Mouse (Mus musculus): ENCODE measurements at regions not wholly inside any gene's neighbourhood (a gene's known extent, or its start where the extent isn't known, plus 50 kb on each side); places are given as distances from the start of the nearest gene placed in this dataset.

DNA sequence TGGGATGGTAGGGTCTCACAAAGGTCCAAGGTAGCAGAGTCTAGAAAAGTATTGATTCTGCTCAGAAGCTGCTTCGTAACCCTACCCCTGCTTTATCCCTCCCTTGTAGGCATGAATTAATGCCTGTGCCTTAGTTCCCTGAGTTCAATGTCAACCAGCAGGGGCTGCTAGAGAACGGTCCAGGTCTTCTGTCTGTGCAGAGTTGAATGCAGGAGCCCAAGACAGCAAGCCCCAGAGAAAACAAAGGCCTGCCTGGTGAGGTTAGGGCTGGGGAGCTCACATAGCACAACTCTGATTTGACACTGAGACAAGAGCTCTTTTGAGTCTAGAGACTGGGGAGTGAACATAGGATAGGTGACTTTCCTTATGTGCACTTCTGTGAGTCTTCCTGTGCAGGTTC, 56.6 kb downstream of the Olig3 start:
- no peak for DNase-seq (ENCODE audit: low spot score in 2 of 2)
- intact Hi-C loops (cut with DNase I): no loop called here

DNA sequence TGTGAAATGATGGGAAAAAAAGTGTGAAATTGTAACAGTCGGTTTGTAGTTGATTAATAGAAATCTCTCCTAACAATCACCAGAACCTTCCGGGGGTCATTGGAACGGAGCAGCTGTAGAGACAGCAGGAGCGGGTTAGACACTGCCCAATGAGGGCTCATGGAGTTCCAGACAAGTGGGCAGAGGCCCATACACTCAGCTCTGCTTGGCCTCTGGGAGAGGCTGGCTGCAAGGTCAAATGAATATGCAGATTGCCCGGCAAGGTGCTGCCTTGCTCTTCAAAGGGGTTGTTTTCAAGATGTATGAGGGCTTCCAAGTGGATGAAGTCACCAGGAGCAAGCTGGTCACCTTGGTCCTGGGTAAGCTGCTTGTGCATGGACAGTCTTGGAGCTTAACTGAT, 57.6 kb downstream of the Olig3 start:
- intact Hi-C loops (cut with DNase I): no loop called here
- DNase-seq (ENCODE audit: low spot score in 2 of 2): no peak

DNA sequence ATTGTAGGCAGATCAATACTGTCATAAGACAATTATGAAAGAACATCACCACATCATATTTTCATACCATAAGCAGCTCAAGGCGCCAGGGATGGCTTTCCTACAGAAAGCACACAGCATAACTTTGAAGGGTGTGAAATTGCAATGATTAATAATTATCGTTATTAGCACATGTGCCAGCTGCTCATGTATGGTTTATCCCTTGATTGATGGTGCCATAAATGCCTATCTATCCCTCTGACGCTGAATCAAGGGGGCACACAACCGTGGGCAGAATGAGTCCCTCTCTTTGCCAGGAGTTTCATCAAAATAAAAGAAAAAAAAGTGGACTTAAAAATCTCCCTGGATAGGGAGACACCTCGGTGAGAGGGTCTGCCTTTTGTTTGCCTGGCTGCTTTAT, 58.5 kb downstream of the Olig3 start:
- no peak for DNase-seq (ENCODE audit: low spot score in 2 of 2)
- intact Hi-C loops (cut with DNase I): no loop called here

DNA sequence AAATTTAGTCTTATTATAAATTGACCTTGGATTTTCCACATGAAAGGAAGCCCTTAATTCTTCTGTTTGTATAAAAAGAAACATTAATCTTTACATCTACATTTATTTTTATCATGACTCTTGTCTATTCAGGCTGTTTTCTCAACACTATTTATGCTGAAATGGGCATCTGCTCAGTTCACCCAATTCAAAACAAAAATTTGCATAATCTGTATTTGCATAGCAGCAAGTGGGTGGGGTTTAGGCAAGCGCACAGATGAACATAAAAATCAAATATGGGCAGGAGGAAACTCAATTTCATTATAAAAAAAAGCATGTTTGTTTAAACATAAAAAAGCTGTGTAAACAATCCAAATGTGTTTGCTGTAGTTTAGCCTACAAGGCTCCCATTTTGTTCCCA, 67.7 kb downstream of the Olig3 start:
- DNase-seq (ENCODE audit: low spot score in 2 of 2): no peak
- intact Hi-C loops (cut with DNase I): no loop called here

DNA sequence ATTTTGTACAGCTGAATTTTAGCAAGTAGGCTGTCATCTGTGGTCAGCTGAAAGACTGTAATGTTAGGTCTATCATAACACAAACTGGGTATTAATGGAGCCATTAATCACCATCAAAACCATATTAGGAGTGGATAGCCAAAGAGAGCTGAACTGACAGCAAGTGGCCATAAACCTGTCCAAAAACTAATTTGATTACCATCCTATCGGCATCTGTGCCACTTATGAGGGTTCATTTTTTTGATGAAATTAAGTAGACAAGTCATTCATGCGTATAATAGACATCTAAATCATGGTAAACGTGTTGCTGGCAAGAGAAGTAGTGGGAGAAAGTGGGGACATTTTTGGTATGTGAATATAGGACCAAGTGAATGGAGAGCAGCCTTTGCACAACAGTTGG, 68.6 kb downstream of the Olig3 start:
- no peak for DNase-seq (ENCODE audit: low spot score in 2 of 2)
- intact Hi-C loops (cut with DNase I): no loop called here

DNA sequence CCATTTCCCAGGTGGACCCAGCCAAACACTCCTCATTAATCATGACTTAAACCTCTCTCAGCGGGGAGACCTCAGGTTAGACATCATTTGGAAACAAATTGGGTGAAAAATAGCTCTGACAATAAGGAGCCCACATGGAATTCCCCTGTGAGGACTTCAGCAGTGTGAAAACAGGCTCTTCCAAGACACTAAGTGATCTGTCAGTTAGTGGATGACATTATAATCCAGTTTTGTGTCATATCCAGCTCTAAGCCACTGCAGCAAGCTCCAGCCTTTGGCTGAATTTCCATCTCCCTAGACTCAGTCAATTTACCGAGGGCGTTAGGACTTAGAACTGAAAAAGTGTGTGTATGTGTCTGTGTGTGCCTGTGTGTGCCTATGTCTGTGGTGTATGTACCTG, 70.5 kb downstream of the Olig3 start:
- no peak for DNase-seq (ENCODE audit: low spot score in 2 of 2)
- intact Hi-C loops (cut with DNase I): no loop called here

DNA sequence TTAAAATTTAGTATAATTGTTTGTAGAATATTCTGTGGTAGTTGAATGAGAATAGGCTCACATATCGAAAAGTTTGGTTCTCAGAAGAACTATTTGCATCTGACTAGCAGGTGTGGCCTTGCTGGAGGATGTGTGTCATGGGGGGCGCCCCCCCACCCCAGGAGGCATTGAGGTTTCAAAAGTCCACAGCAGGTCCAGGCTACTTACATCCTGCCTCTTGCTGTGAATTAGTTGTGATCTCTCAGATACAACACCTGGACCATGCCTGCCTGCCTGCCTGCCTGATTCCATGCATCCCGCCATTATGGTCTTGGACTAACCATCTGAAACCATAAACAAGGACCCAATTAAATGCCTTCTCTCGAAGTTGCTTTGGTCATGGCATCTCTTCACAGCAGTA, 76.2 kb downstream of the Olig3 start:
- no peak for DNase-seq (ENCODE audit: low spot score in 2 of 2)
- intact Hi-C loops (cut with DNase I): no loop called here

DNA sequence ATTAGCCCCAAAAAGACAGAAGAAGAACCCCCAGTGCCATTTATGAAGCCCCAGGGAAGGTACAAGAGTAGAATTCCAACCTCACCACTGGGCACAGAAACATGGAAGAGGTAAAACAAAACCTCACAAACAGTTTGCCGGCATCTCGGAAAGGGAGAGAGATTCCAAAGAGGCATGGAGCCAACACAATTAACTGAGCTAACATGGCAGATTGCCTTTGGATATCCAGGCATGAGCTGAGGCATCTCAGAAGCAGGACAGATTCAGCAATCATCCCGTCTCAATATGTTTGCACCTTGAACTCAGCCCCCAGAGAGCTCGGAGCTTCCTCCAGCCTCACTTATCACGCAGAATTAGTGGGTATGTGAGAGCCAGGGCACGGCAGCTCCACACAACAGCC, 78.3 kb downstream of the Olig3 start:
- intact Hi-C loops (cut with DNase I): no loop called here
- DNase-seq (ENCODE audit: low spot score in 2 of 2): no peak

DNA sequence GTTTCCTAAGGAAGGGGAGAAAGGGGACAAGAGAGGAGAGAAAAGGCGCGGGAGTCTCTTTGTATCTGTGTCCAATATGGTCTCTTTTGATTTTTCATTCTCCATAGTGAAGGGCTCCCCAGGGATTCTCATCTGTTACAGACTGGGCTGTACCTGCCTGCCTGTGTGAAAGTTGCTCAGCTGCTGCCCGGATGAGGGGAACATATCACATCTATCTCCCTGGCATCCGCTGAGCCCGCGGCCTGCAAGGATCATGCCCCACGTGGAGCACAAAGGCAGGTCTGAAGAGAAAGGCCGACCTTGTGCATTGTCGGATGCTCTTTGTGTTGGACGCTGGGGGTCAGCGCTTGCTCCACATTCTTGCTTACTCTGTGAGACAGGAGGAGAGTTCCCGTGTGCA, 85.5 kb downstream of the Olig3 start:
- no peak for DNase-seq (ENCODE audit: low spot score in 2 of 2)
- intact Hi-C loops (cut with DNase I): no loop called here

DNA sequence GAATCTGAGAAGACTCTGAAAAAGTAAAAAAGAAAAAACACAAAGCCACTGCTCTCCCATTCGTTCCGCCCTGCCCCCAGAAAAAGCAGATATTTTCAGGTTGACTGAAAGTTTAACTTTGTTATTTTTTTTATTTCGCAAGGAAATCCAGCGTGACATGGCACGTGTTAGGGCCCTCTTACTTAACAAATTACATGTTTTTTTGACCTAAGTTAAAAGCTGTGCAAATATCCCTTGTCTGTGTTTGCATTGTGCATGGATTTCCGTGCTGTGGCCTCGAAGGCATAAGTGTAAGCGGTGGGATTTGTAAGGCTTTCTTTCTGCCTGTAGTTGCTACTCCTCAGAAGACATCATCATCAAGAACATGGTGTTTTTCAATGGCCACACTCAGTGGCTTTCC, 87.2 kb downstream of the Olig3 start:
- intact Hi-C loops (cut with DNase I): no loop called here
- no peak for DNase-seq (ENCODE audit: low spot score in 2 of 2)

DNA sequence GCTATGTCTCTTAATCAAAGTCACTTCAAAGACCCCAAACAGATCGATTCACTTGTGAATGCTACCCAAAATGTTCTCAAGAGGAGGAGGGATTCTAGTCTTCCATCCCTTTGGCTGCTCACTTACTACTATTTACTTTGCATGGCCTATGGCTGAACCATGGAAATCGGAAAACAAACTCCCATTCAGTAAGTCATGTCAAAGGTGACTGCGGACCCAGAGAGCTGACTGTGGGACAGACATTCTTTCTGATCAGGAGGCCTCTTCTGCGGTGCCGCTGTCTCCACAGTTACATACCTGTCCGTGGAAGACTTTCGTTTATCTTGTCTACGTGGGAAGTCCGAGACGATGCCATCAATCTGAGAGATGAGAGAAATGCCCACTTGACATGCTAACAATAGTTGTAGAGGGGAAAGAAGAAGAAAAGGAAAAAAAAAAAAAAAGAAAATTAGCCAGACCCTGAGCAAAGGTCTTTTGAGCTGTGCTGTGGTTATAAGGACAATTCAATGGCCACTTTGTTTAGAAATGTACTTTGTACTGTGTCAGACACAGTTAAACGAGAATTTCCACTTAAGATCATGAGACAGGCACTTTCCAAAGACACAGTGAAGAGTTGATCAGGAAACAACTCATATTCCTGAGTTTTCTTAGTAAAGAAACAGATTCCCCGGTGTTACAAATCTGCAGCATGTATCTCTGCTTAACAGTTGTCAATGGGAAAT, 92.7 kb downstream of the Olig3 start:
- intact Hi-C loops (cut with DNase I): no loop called here
- no peak for DNase-seq (ENCODE audit: low spot score in 2 of 2)

DNA sequence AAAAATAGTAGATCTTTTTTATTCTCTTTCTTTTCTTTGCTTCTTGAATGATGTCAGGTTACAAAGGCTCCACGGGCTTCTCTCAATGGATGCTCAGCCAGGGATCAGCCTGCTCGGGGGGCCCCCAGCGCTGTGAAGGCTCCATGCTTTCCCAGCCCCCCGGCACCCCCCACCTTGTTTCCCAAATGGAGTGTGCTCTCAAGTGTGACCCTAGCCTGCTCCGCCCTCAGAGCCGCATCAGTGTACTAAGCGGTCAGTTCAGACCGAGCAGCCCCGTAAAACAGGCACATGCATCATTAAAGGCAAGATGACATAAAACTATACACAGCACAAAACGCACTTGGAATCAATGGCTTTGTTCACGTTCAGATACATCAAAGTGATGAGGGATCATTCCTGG, 102.7 kb downstream of the Olig3 start:
- no peak for DNase-seq (ENCODE audit: low spot score in 2 of 2)
- intact Hi-C loops (cut with DNase I): no loop called here

DNA sequence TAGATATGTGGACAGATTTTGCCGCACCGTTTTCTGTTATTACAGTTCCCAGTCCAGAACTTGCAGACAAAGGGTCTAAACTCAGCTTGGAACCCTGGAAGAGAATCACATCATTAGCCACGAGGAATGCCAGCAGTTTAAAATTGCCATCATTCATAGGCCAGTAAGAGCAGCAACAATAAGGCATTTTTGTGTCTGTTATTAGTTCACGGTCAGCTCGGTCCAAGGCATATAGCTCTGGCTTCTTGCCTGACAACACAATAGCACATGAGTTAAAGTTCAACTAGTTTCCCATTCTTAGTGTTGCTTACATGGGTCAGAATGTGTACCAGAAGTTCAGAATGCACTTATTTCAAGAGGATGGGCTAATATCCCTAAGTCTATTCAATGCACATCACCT, 103.4 kb downstream of the Olig3 start:
- DNase-seq (ENCODE audit: low spot score in 2 of 2): no peak
- intact Hi-C loops (cut with DNase I): no loop called here

DNA sequence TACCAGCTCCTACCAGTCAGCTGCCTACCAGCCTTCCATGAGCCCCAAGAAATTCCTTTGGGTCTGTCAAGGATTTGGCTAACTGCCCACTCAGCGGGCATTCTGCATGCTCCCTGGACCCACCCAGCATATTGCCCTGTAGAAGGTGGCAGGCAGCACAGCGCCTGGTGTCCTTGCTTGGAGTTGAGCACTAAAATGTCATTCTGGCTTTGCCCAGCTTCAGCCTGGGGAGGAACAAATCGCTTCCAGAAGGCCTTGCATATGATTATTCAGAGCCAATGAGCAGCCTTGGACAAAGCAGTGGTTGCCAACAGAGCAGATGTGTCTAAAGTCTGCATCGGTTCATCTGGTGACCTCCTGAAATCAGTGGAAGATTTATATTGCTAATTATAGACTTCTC, 103.8 kb downstream of the Olig3 start:
- intact Hi-C loops (cut with DNase I): no loop called here
- no peak for DNase-seq (ENCODE audit: low spot score in 2 of 2)

DNA sequence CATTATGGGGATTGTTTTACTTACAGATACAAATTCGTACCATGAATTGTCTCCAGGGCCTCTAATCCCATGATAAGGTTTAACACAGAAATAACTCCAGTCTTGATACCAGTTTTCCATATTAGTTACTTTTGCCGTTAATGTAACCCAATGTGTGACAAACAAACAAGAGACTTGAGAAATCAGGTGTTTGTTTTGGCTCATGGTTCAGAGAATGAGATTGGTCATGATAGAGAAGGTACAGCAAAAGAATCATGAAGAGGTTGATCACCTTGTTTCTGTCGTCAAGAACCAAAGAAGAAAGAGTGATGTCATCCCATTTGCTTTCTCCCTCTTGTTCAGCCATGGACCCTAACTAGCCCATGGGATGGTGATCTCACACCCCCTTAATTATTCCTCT, 107.5 kb downstream of the Olig3 start:
- DNase-seq (ENCODE audit: low spot score in 2 of 2): no peak
- intact Hi-C loops (cut with DNase I): no loop called here

DNA sequence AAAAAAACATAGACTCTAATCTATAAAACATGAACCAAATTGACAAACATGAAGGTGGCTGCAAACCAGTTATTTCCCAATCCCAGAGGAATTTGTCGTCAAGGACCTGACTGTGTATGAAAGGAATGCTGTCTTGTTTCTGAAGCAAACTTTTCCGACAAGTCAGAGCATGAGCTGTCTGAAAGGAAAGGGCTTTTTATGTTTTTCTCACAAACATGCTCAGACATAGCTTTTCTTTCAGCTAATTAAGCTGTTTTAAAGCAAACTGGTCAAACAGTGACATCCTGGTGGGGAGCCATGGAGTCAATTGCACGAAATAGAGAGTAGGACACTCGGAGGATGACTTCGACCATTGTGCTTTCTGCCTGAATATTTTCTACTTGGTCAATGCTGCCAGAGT, 108.2 kb downstream of the Olig3 start:
- intact Hi-C loops (cut with DNase I): no loop called here
- no peak for DNase-seq (ENCODE audit: low spot score in 2 of 2)

DNA sequence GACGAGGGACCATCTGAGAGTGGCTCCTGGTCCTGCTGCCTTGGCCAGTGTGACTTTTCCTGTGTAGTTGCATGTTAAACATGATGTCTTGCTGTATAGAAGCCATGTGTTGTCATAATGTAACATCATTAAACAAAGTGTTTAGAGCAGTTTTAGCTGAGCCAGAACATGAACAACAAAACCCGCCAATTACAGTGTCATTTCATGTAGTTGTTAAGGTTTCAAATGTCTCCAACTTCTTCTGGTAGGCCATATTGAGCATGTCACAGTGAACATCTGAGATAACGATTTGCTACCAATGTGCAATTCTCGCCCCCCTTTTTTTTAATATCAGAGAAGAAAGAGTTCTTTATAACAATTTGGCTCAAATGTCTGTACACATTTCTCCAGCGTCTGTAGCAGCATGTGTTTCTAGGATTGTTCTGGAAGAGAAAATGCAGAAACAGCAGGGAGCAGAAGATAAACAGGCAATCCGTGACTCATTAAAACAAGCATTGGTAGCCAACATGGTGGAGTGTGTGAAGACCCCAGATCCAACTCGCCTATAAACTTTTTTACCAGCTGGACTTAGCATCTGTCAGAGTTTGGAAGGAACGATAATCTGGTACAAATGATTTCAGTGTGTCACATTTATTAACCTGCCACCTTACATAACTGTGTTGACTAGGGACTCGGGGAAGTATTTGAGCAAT, 115.2 kb downstream of the Olig3 start:
- intact Hi-C loops (cut with DNase I): no loop called here
- no peak for DNase-seq (ENCODE audit: low spot score in 2 of 2)

DNA sequence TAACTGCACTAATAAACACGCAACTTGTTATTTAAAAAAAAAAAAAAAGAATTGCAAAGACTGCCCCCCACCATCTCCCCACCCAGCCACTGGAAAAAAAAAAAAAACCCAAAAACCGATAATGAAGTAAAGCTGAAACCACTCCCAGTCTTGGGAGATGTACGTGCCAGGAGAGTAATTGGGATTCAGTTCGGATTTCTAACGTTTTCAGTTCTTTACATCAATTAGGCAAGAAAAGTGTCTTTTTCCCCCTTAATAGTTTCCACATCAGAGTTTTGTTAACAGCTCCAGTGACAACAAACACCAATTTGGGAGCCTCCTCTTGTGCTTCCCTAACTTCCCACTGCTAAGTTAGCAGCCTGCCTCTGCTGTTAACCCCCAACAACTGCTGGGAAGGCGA, 115.7 kb downstream of the Olig3 start:
- intact Hi-C loops (cut with DNase I): no loop called here
- DNase-seq (ENCODE audit: low spot score in 2 of 2): no peak

DNA sequence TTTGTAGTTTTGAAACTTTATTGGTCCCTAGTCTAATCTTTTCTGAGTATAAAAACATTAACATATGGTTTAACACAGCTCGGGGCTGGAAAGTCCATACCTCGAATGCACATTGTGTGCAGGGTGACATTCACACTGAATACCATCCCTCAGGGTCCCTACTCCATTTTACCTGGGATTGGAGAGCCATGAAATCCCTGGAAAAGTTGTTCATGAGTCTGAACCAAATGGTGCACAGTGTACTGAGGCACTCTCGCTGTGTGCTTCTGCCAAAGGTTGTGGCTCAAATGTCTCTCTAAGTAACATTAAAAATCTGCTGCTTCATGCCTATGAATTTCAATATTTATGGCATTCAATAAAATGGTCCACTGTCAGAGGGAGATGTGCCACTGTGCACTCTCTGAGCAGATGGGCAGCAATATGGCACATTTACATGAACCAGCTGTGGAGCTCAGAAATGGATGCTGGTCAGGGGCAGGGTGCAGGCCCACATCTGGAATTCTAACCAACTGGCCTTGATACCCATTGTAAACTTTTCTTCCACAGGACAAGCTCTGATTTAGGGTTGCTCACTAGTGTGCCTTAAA, 116.7 kb downstream of the Olig3 start:
- no peak for DNase-seq (ENCODE audit: low spot score in 2 of 2)
- intact Hi-C loops (cut with DNase I): no loop called here

DNA sequence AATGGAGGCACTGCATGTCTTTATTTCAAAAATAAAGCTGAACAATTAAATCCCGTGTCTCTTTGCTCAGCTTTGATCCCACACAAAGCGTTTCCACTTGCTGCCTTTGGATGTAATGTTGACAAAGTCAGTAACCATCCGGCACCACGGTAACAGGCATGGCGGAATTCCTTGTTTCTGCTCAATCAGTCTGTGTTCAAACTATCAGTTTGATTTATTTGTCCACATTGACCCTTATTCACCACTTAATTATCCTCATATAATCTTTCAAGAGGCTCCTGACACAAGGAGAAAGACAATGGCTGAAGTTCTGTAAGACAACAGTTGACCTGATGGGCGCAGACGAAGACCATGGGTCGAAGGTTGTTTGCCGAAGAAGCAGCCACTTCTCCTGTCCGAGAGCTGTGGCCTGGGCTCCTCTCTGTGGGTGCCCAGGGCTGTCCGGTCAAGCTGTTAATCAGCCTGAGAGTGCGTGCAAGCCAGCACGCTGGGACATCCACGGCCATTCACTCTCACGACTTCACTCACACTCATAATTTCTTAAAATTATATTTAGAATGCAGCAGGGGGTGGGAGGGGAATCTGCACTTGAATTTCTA, 106.1 kb upstream of the Ifngr1 start:
- no peak for DNase-seq (ENCODE audit: low spot score in 2 of 2)
- intact Hi-C loops (cut with DNase I): no loop called here

DNA sequence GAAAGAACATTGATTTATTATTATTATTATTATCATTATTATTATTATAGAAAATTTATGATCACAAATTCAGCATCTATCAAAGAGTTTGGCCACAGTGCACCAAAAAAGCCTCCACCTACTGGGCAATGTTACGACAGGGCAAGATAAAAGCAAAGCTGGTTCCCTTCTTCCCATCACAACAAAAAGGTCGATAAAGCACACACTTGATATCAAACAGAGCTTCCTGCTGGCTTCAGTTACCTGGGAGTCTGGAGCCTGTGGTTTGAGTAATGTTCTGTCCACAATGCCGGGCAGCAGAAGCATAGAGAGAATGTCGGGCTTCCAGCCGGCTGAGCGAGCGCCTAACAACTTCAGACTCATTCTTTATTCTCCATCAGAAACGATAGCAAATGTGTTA, 101.2 kb upstream of the Ifngr1 start:
- DNase-seq (ENCODE audit: low spot score in 2 of 2): no peak
- intact Hi-C loops (cut with DNase I): loop anchor here (10.0 kb wide), 1 partner anchor 204 kb away; no protein-coding TSS in a partner anchor

Measured in left cerebral cortex, postnatal 36 days (tissue).